Mouse (Mus musculus) thymus, postnatal 14 days (tissue): ENCODE measurements around the gene Fkrp.

Experiments
- DNase-seq: peaks from one replicate; pipeline ENCODE4 v3.0.0; 2021

Gene Fkrp

DNA sequence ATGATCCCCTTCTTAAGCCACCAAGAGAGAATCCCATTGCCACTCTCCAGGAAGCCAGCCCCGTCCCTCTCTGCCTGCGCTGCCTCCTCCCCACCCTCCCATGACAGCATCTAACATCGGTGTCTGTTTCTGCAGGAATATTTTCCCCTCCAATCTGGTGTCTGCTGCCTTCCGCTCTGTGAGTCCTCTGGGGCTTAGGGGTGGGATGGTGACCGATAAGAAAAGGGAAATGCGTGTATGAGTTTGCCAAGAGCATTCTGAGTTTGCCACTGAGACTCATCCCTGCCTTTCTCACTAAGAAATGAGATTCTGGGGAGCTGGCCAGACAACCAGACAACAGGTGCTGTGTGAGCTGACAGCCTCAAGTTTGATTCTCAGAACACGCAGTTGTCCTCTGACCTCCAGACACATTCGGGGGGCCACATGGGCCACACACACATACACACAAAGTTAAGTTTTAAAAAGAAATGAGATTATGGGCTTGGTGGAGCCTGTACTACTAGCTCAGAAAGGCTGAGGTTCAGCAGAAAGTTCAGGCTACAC is 30.9 kb downstream of the Fkrp start:
- no peak for DNase-seq

DNA sequence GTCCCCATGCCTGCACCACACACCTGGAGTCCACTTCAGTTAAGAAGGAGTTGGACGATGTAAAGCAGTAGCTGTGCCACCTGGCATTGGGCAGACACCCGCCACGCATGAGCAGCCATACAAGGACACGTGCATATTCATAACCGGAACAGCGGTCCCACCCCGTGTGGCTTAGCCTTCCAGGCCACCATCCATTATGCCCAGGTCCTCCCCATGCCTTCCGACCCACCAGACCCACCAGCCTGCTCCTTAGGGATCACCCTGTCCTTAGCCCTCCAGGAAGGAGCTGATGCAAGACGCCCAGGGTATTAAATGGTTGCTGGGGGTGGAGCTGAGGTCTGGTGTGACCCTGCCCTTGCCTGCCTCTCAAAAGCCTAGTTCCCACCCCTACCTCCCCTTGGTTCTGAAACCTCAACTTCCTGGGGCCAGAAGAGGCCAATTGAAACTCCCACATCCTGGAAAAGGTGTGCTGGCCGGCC is 32.0 kb downstream of the Fkrp start:
- no peak for DNase-seq

GRCm38 (mm10) chr7:16783758-16784415 is 32.6 kb downstream of the Fkrp start:
- no peak for DNase-seq

DNA sequence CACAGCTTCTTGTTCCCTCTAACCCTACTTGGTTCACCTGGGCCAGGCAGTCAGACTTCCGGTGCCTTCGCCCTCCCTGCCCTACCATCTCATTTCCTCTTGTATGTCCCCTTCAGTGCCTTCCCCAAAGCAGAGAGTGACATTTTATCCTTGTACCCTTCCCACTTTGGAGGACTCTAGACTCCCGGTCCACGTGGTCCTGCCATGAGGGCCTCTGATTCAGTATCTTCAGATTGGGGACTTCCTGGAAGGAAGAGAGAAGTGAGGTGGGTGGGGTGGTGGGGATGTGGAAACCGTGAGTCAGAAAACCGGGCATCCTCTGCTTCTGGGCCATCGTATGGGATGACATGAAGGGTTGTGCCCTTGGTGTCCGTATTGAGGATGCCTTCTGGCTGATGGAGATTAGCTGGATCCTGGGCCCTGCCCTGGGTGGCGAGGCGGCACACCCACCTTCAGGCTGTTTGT is 33.3 kb downstream of the Fkrp start:
- DNase-seq = peak; percentile 66

DNA sequence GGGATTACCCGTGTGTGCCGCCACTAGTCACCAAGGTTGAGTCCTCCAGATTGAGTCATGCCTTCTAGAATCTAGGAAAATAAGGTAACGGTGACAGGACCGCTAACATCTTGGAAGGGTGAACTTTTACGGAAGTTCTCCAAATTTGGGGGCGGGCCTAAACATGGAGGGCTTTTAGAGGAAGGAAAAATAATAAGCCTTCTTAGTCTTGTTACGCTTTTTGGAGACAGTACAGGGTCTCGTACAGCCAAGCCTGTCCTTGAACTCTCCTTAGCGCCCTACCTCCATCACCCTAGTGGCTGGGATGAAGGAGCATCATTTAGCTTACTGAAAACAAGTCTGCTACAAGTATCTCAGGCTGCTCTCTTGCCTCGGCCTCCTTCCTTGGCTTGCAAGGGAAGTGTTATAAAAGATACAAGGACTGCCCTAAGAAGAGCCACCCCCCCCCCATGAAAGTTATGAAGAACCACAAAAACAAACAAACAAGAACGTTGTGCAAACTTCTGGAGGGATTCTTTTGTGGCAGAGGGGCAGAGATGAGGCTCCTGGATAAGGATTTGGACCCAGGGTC is 33.9 kb downstream of the Fkrp start:
- DNase-seq = peak; percentile 30

DNA sequence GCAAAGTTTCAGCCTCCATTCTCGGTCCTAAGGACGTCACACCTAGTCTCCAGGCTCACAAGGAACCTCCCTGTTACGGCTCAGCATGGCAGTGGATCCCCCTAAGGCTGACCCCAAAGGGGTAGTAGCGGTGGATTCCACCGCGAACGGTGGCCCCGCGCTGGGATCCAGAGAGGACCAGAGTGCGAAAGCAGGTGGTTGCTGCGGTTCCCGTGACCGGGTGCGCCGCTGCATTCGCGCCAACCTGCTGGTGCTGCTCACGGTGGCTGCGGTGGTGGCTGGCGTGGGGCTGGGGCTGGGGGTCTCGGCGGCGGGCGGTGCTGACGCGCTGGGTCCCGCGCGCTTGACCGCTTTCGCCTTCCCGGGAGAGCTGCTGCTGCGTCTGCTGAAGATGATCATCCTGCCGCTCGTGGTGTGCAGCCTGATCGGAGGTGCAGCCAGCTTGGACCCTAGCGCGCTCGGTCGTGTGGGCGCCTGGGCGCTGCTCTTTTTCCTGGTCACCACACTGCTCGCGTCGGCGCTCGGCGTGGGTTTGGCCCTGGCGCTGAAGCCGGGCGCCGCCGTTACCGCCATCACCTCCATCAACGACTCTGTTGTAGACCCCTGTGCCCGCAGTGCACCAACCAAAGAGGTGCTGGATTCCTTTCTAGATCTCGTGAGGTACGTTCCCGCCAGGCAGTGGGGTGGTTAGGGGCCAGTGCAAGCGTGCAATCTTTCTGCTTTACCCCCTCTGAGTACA is 34.5 kb downstream of the Fkrp start:
- peak; percentile 58 for DNase-seq

GRCm38 (mm10) chr7:16781555-16781815 is 35.0 kb downstream of the Fkrp start:
- DNase-seq = no peak

DNA sequence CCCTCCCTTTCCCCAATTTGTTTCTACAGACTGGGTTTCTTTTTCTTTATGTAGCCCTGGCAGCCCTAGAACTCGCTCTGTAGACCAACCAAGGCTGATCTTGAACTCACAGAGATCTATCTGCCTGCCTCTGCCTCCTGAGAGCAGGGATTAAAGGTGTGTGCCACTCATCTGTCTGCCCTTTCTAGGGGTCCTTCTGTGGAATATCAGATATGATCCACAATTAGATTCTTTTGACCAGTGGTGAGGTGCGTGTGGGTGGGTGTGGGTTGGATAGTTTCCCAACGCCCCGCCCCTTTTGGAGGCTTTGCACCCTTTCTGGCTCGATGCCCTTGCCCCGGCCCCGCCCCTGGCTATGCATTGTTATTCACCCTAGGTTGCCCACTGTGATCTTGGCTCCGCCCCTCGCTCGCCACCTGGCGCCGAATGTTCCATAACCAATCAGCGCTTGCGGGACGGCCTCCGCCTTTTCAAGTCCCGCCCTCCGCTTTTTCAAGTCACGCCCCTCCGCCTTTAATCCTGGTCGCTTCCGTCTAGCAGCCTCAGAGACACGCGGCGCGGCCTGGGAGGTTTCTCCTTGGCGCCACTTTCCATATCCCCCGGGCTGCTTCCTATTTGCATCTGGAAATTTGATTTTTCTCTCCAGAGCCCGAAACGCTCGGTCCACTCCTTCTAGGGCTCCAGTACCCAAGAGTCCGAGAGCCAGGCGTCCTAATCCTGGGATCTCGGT is 35.5 kb downstream of the Fkrp start, which contains the start of gene Slc1a5:
Gene Slc1a5 (plus strand): TSS at position 516 of the 730 bp plus-strand sequence.
- DNase-seq = peak; percentile 98

GRCm38 (mm10) chr7:16780076-16780475 is 36.5 kb downstream of the Fkrp start:
- DNase-seq = no peak

GRCm38 (mm10) chr7:16775888-16776287 is 40.6 kb downstream of the Fkrp start:
- DNase-seq = no peak

DNA sequence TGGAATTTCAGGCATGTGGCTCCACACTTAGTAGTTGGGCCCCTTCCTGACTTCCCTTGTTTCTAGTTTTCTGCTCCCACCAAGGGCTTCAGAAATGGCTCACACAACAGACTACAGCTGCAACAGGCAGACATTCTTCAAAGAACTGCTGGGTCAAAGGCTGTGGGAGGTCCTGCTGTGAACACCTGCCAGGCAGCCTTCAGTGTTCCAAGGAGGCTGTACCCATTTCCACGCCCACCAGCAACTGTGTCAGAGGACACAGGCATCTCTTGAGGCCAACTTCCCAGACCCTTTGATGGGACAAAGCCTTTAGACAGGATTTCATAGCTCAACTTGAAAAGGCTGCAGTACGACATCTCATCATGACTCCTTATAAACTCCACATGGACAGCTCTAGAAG is 50.1 kb downstream of the Fkrp start:
- DNase-seq = peak; percentile 79

GRCm38 (mm10) chr7:16763463-16764218 is 52.9 kb downstream of the Fkrp start:
- DNase-seq = peak; percentile 30

- no peak for DNase-seq
Observed at GRCm38 (mm10) chr7:16761630-16762029, 54.9 kb downstream of the Fkrp start.

- no peak for DNase-seq
Observed at GRCm38 (mm10) chr7:16761005-16761481, 55.5 kb downstream of the Fkrp start.

- peak; percentile 36 for DNase-seq
Observed at GRCm38 (mm10) chr7:16760292-16760691, 56.2 kb downstream of the Fkrp start.
